Mouse (Mus musculus): Measurements from ENCODE around the gene Neurog3. TPM values are rescaled to one million over a fixed set of nuclear protein-coding genes. Genes with fewer than 3 reads are reported as not detected.

The Neurog3 gene
- not detected for total RNA-seq (2023)

GRCm38 (mm10) chr10:62132691-62133281 is at the start of gene Neurog3:
Neurog3 (plus strand) TSS chr10:62133090.

GRCm38 (mm10) chr10:62143820-62144219 is 10.9 kb downstream of the Neurog3 start, which contains the start of gene Fam241b:
Fam241b (minus strand) TSS chr10:62143920.

Other genes starting within 250 kb of the Neurog3 start
- not detected for gene Col13a1, start 154.0 kb upstream of the Neurog3 start, total RNA-seq (2023)
- 1 to 10 TPM; 3.4 to 4.1 TPM for gene Fam241b, start 10.8 kb downstream of the Neurog3 start, total RNA-seq (2023)
- 10 to 100 TPM; 12.7 to 21.7 TPM for gene Tspan15, start 98.2 kb downstream of the Neurog3 start, total RNA-seq (2023)
- not detected for gene Tacr2, start 119.3 kb downstream of the Neurog3 start, total RNA-seq (2023)
- gene Hk1, start 246.8 kb downstream of the Neurog3 start, total RNA-seq (2023): 10 to 100 TPM; 35.3 to 38.7 TPM